Mouse (Mus musculus) cerebellum, adult 18-20 months (tissue): ENCODE measurements around the gene Lypd6.
A peak's percentile ranks its signal among the peaks of the same experiment; 100 is the strongest.

Experiments
- DNase-seq, 2 experiments: peaks; one replicate each; pipeline ENCODE4 v3.0.0; 2021

Gene Lypd6

GRCm38 (mm10) chr2:50175709-50176108 lies 109.5 kb downstream of the Lypd6 start:
- no peak for DNase-seq

- no peak for DNase-seq
Observed at GRCm38 (mm10) chr2:50179164-50179563, 112.9 kb downstream of the Lypd6 start.

GRCm38 (mm10) chr2:50180423-50180822 lies 114.2 kb downstream of the Lypd6 start:
- no peak for DNase-seq

- DNase-seq: no peak
Observed at GRCm38 (mm10) chr2:50181332-50181731, 115.1 kb downstream of the Lypd6 start.

- DNase-seq: no peak
Observed at GRCm38 (mm10) chr2:50186711-50187405, 120.6 kb downstream of the Lypd6 start.

GRCm38 (mm10) chr2:50188856-50189255 lies 122.6 kb downstream of the Lypd6 start:
- DNase-seq: no peak

- DNase-seq: no peak
Observed at GRCm38 (mm10) chr2:50196681-50197080, 130.5 kb downstream of the Lypd6 start.

- DNase-seq: no peak
Observed at GRCm38 (mm10) chr2:50197801-50198200, 131.6 kb downstream of the Lypd6 start.

GRCm38 (mm10) chr2:50200541-50200940 lies 134.3 kb downstream of the Lypd6 start:
- DNase-seq: no peak

- DNase-seq: peak in 1 of 2 experiments; percentile 3
Observed at GRCm38 (mm10) chr2:50220574-50220973, 154.3 kb downstream of the Lypd6 start.

- no peak for DNase-seq
Observed at GRCm38 (mm10) chr2:50225019-50225418, 158.8 kb downstream of the Lypd6 start.

- DNase-seq: no peak
Observed at GRCm38 (mm10) chr2:50233491-50233890, 167.3 kb downstream of the Lypd6 start.
